Mouse (Mus musculus) kidney, embryonic 16.5 days (tissue): ENCODE measurements around the gene Actr2. TPM values are rescaled to one million over a fixed set of nuclear protein-coding genes. Genes with fewer than 3 reads are reported as not detected.
"Not testable (repeated sequence)": the region's sequence is repeated elsewhere in the genome, so short reads cannot be mapped to it uniquely, and the experiment has no call there.

Source experiments
- ATAC-seq: fragments of 200-750 bp; cut with Nextera tagmentation; 2 replicates; pipeline ENCODE4 v1.8.0; 2017; ENCODE audit warnings: moderate TSS enrichment; ENCODE audit not compliant: low FRiP score, low TSS enrichment
- H3K27ac ChIP-seq: fragments of 300-500 bp; sonication (generic); 2 replicates; pipeline ENCODE4 v1.5.1; 2014; ENCODE audit warnings: low read length
- H3K27me3 ChIP-seq: fragments of 300-500 bp; sonication (generic); 2 replicates; pipeline ENCODE4 v1.6.1; 2014; ENCODE audit warnings: low read length, control low read depth, mixed read lengths; ENCODE audit not compliant: insufficient read depth
- H3K36me3 ChIP-seq: fragments of 300-500 bp; sonication (generic); 2 replicates; pipeline ENCODE4 v1.6.1; 2014; ENCODE audit warnings: low read length, control low read depth, mixed read lengths; ENCODE audit not compliant: insufficient read depth
- H3K4me1 ChIP-seq: fragments of 300-500 bp; sonication (generic); 2 replicates; pipeline ENCODE4 v1.6.1; 2014; ENCODE audit warnings: low read length, control low read depth, mixed read lengths; ENCODE audit not compliant: insufficient read depth
- H3K4me2 ChIP-seq: fragments of 300-500 bp; sonication (generic); replicated peaks from 2 replicates; pipeline ENCODE4 v1.6.1; 2014; ENCODE audit warnings: low read depth, low read length
- H3K4me3 ChIP-seq: fragments of 300-500 bp; sonication (generic); 2 replicates; pipeline ENCODE4 v1.5.1; 2014; ENCODE audit warnings: mild to moderate bottlenecking, low read length
- H3K9ac ChIP-seq: fragments of 300-500 bp; sonication (generic); replicated peaks from 2 replicates; pipeline ENCODE4 v1.6.1; 2014; ENCODE audit warnings: low read length
- H3K9me3 ChIP-seq: fragments of 300-500 bp; sonication (generic); 2 replicates; pipeline ENCODE4 v1.6.1; 2016; ENCODE audit warnings: low read length, control low read depth
- WGBS: fragments of 180-500 bp; shearing (Covaris S2); extraction: QIAGEN DNeasy Blood & Tissue Kit; methylation state at CpG from one replicate; pipeline ENCODE4 v1.1.7; 2014; 5-methylcytosine and 5-hydroxymethylcytosine counted together
- polyA plus RNA-seq: library from polyadenylated mRNA; unstranded; fragments of >200 nt; fragmentation: Nextera tagmentation; extraction: Ambion mirVana; gene quantifications from 2 replicates; pipeline ENCODE4 v1.2.1, GENCODE M21; 2015

Gene Actr2
- 109 and 116 TPM in 2 replicates for polyA plus RNA-seq

GRCm38 (mm10) chr11:20112741-20113480 is at the start of gene Actr2:
TSS of gene Actr2 (minus strand) at chr11:20112913.
- Histone ChIP-seq H3K27me3 (no peaks in the 10 kb centered on the region), H3K4me1 (peaks cover 13% of the 10 kb centered on the region), H3K27ac (peak within 1 kb of the TSS; percentile 97), H3K4me3 (peak within 1 kb of the TSS; percentile 88), H3K4me2 (peak within 1 kb of the TSS; percentile 64), H3K36me3 (no peaks in the 10 kb centered on the region), H3K9me3 (no peaks in the 10 kb centered on the region), H3K9ac (peak within 1 kb of the TSS; percentile 86)
- peak; percentile 99 for ATAC-seq
- 0% methylated on average over 46 of the region's 57 CpGs for WGBS

- Histone ChIP-seq H3K9ac (no peak overlapping the region), H3K4me2 (no peak overlapping the region), H3K27ac (no peak overlapping the region), H3K27me3 (no peaks in the 10 kb centered on the region), H3K36me3 (no peaks in the 10 kb centered on the region), H3K4me3 (no peak overlapping the region), H3K9me3 (no peaks in the 10 kb centered on the region), H3K4me1 (no peaks in the 10 kb centered on the region)
- no peak for ATAC-seq
Measured at GRCm38 (mm10) chr11:20158879-20159278, 46.2 kb upstream of the Actr2 start.

- H3K9ac ChIP-seq, H3K4me2 ChIP-seq, ATAC-seq, H3K9me3 ChIP-seq, H3K4me3 ChIP-seq, H3K36me3 ChIP-seq, H3K4me1 ChIP-seq, H3K27ac ChIP-seq, H3K27me3 ChIP-seq: not testable (repeated sequence)
- WGBS: 89% methylated on average over 5 of the region's 5 CpGs
Measured at GRCm38 (mm10) chr11:20153542-20153941, 40.8 kb upstream of the Actr2 start.

- H3K4me1 ChIP-seq: no peaks in the 10 kb centered on the region
- no peak overlapping the region for H3K9ac ChIP-seq
- H3K36me3 ChIP-seq: no peaks in the 10 kb centered on the region
- H3K27me3 ChIP-seq: no peaks in the 10 kb centered on the region
- no peak overlapping the region for H3K4me2 ChIP-seq
- H3K9me3 ChIP-seq: no peaks in the 10 kb centered on the region
- 81% methylated on average over 4 of the region's 4 CpGs for WGBS
- no peak for ATAC-seq
- H3K27ac ChIP-seq: no peak overlapping the region
- no peak overlapping the region for H3K4me3 ChIP-seq
Measured at GRCm38 (mm10) chr11:20152107-20152901, 39.6 kb upstream of the Actr2 start.

- Histone ChIP-seq H3K36me3 (no peaks in the 10 kb centered on the region), H3K27me3 (no peaks in the 10 kb centered on the region), H3K4me1 (no peaks in the 10 kb centered on the region), H3K27ac (no peak overlapping the region), H3K4me3 (no peak overlapping the region), H3K9ac (no peak overlapping the region), H3K4me2 (no peak overlapping the region), H3K9me3 (no peaks in the 10 kb centered on the region)
- WGBS: 84% methylated on average over 5 of the region's 5 CpGs
- ATAC-seq: no peak
Measured at GRCm38 (mm10) chr11:20151290-20151689, 38.6 kb upstream of the Actr2 start.

GRCm38 (mm10) chr11:20149936-20150335 is 37.2 kb upstream of the Actr2 start:
- no peak for ATAC-seq
- Histone ChIP-seq H3K4me1 (no peaks in the 10 kb centered on the region), H3K9ac (no peak overlapping the region), H3K4me3 (no peak overlapping the region), H3K27me3 (no peaks in the 10 kb centered on the region), H3K4me2 (no peak overlapping the region), H3K27ac (no peak overlapping the region), H3K36me3 (no peaks in the 10 kb centered on the region), H3K9me3 (no peaks in the 10 kb centered on the region)
- WGBS: 98% methylated on average over 3 of the region's 3 CpGs

GRCm38 (mm10) chr11:20145383-20145782 is 32.7 kb upstream of the Actr2 start:
- no peak; the same call in 1 of the 2 replicates for ATAC-seq
- Histone ChIP-seq H3K4me3 (no peak overlapping the region), H3K9ac (no peak overlapping the region), H3K27ac (peak overlapping the region; percentile 78), H3K27me3 (no peaks in the 10 kb centered on the region), H3K36me3 (no peaks in the 10 kb centered on the region), H3K4me1 (no peaks in the 10 kb centered on the region), H3K4me2 (no peak overlapping the region), H3K9me3 (no peaks in the 10 kb centered on the region)
- 41% methylated on average over 9 of the region's 9 CpGs for WGBS

GRCm38 (mm10) chr11:20144536-20145263 is 32.0 kb upstream of the Actr2 start:
- Histone ChIP-seq H3K9me3 (no peaks in the 10 kb centered on the region), H3K9ac (no peak overlapping the region), H3K4me3 (no peak overlapping the region), H3K4me2 (no peak overlapping the region), H3K27me3 (no peaks in the 10 kb centered on the region), H3K36me3 (no peaks in the 10 kb centered on the region), H3K27ac (peak overlapping the region; percentile 78), H3K4me1 (no peaks in the 10 kb centered on the region)
- peak; percentile 73; the same call in 1 of the 2 replicates for ATAC-seq
- 83% methylated on average over 9 of the region's 9 CpGs for WGBS

GRCm38 (mm10) chr11:20143687-20144086 is 31.0 kb upstream of the Actr2 start:
- WGBS: 86% methylated on average over 4 of the region's 4 CpGs
- H3K4me3 ChIP-seq, ATAC-seq, H3K27ac ChIP-seq, H3K9me3 ChIP-seq, H3K4me2 ChIP-seq, H3K27me3 ChIP-seq, H3K9ac ChIP-seq, H3K4me1 ChIP-seq, H3K36me3 ChIP-seq: not testable (repeated sequence)
